Mouse (Mus musculus): ENCODE data around the gene Uty. TPM values are rescaled to one million over a fixed set of nuclear protein-coding genes. Genes with fewer than 3 reads are reported as not detected.

The Uty gene
- polyA plus RNA-seq, 1 experiment from 2014 or later: 17.3 TPM

Other genes with a start within 250 kb of the Uty start
- gene Eif2s3y, start 235.2 kb downstream of the Uty start, polyA plus RNA-seq (2015; fragmentation: Nextera tagmentation; extraction: Ambion mirVana): 33.2 and 39.2 TPM in 2 replicates
- gene Ddx3y, start 40.9 kb upstream of the Uty start, polyA plus RNA-seq (2015; fragmentation: Nextera tagmentation; extraction: Ambion mirVana): 25.0 and 29.8 TPM in 2 replicates
- gene Usp9y, start 214.0 kb upstream of the Uty start, polyA plus RNA-seq (2015; fragmentation: Nextera tagmentation; extraction: Ambion mirVana): not detected in 2 replicates

Measured in kidney, embryonic 15.5 days (tissue).